Mouse (Mus musculus): Measurements from ENCODE around the gene Mapkap1.

DNA sequence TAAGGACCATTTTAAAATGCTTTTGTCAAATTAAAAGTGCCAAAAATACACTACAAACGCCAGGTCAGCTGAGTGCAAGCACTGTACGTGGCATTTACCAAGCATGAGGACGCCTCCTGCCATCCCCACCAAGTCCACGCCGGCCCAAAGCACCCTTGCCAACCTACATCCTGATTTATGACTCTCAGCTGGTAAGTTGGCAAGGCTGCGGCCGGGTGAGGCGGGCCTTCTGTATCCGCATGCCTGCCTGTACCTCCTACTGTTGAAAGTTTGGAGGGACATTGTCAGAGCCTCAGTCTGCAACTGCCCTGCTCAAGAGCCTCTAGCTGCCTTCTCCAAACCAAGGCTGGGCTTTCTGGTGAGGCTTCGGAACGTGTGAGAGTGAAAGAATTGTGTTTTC lies 215.9 kb downstream of the Mapkap1 start:
- TF ChIP-seq CTCF (IDR thresholded peaks at IDR 0.05; ENCODE audit: low read depth) (no peak), EP300 (optimal IDR thresholded peaks at IDR 0.05) (no peak)

All from stomach, postnatal 0 days (tissue).